Mouse (Mus musculus) heart, embryonic 15.5 days (tissue): Measurements from ENCODE around the gene Cnksr1. TPM values are rescaled to one million over a fixed set of nuclear protein-coding genes. Genes with fewer than 3 reads are reported as not detected.

Experiments
- ATAC-seq: fragments of 200-750 bp; cut with Nextera tagmentation; replicated peaks from 2 replicates; pipeline ENCODE4 v1.8.0; 2017; ENCODE audit warnings: low read depth, moderate TSS enrichment; ENCODE audit not compliant: insufficient number of reproducible peaks, insufficient read depth, low FRiP score
- H3K27ac ChIP-seq: fragments of 300-500 bp; sonication (generic); 2 replicates; pipeline ENCODE4 v1.5.1; 2015; ENCODE audit warnings: mild to moderate bottlenecking, inconsistent platforms
- H3K27me3 ChIP-seq: fragments of 300-500 bp; sonication (generic); 2 replicates; pipeline ENCODE4 v1.6.1; 2015; ENCODE audit warnings: inconsistent platforms
- H3K36me3 ChIP-seq: fragments of 300-500 bp; sonication (generic); 2 replicates; pipeline ENCODE4 v1.6.1; 2015; ENCODE audit warnings: mild to moderate bottlenecking, inconsistent platforms
- H3K4me1 ChIP-seq: fragments of 300-500 bp; sonication (generic); replicated peaks from 2 replicates; pipeline ENCODE4 v1.6.1; 2015; ENCODE audit warnings: inconsistent platforms
- H3K4me2 ChIP-seq: fragments of 300-500 bp; sonication (generic); 2 replicates; pipeline ENCODE4 v1.6.1; 2015; ENCODE audit warnings: inconsistent platforms, mild to moderate bottlenecking, moderate library complexity
- H3K4me3 ChIP-seq: fragments of 300-500 bp; sonication (generic); 2 replicates; pipeline ENCODE4 v1.5.1; 2015; ENCODE audit warnings: mild to moderate bottlenecking, inconsistent platforms
- H3K9ac ChIP-seq: fragments of 300-500 bp; sonication (generic); 2 replicates; pipeline ENCODE4 v1.6.1; 2015; ENCODE audit warnings: mild to moderate bottlenecking, inconsistent platforms
- H3K9me3 ChIP-seq: fragments of 300-500 bp; sonication (generic); replicated peaks from 2 replicates; pipeline ENCODE4 v1.6.1; 2016; ENCODE audit warnings: inconsistent platforms
- WGBS: fragments of 180-500 bp; shearing (Covaris S2); methylation state at CpG from one replicate; pipeline ENCODE4 v1.1.7; 2015; ENCODE audit warnings: mixed read lengths; 5-methylcytosine and 5-hydroxymethylcytosine counted together
- polyA plus RNA-seq: library from polyadenylated mRNA; unstranded; fragments of >200 nt; fragmentation: Nextera tagmentation; extraction: Ambion mirVana; gene quantifications from 2 replicates; pipeline ENCODE4 v1.2.1, GENCODE M21; 2015

Cnksr1 gene
- polyA plus RNA-seq, 1 experiment from 2014 or later = 1.2 TPM

GRCm38 (mm10) chr4:134251241-134252130 lies 13.3 kb upstream of the Cnksr1 start:
- no peaks in the 10 kb centered on the region for H3K36me3 ChIP-seq
- no peak for ATAC-seq
- H3K27me3 ChIP-seq = peaks cover 65% of the 10 kb centered on the region
- peak overlapping the region; percentile 94 for H3K4me2 ChIP-seq
- peak overlapping the region; percentile 59; the same call in 1 of the 2 replicates for H3K27ac ChIP-seq
- under 1% methylated on average over 91 of the region's 91 CpGs for WGBS
- H3K9ac ChIP-seq = peak overlapping the region; percentile 62
- peaks cover 60% of the 10 kb centered on the region for H3K4me1 ChIP-seq
- no peaks in the 10 kb centered on the region for H3K9me3 ChIP-seq
- H3K4me3 ChIP-seq = peak overlapping the region; percentile 55

GRCm38 (mm10) chr4:134250930-134251240 lies 12.7 kb upstream of the Cnksr1 start:
- Histone ChIP-seq H3K4me2 (peak overlapping the region; percentile 94), H3K27me3 (peaks cover 67% of the 10 kb centered on the region), H3K36me3 (no peaks in the 10 kb centered on the region), H3K27ac (no peak overlapping the region), H3K4me3 (peak overlapping the region; percentile 55), H3K9ac (peak overlapping the region; percentile 62; the same call in 1 of the 2 replicates), H3K9me3 (no peaks in the 10 kb centered on the region), H3K4me1 (peaks cover 57% of the 10 kb centered on the region)
- no peak for ATAC-seq
- 21% methylated on average over 10 of the region's 10 CpGs for WGBS

- H3K4me3 ChIP-seq = peak overlapping the region; percentile 55
- peaks cover 65% of the 10 kb centered on the region for H3K27me3 ChIP-seq
- peaks cover 60% of the 10 kb centered on the region for H3K4me1 ChIP-seq
- ATAC-seq = no peak
- H3K27ac ChIP-seq = no peak overlapping the region
- peak overlapping the region; percentile 94 for H3K4me2 ChIP-seq
- H3K9ac ChIP-seq = no peak overlapping the region
- H3K9me3 ChIP-seq = no peaks in the 10 kb centered on the region
- H3K36me3 ChIP-seq = no peaks in the 10 kb centered on the region
- WGBS = 17% methylated on average over 27 of the region's 27 CpGs
Observed at GRCm38 (mm10) chr4:134250116-134250929, 12.1 kb upstream of the Cnksr1 start.

GRCm38 (mm10) chr4:134249651-134250050 lies 11.5 kb upstream of the Cnksr1 start:
- H3K27me3 ChIP-seq = peaks cover 61% of the 10 kb centered on the region
- H3K36me3 ChIP-seq = no peaks in the 10 kb centered on the region
- ATAC-seq = no peak
- H3K27ac ChIP-seq = no peak overlapping the region
- H3K4me3 ChIP-seq = peak overlapping the region; percentile 55
- H3K4me2 ChIP-seq = peak overlapping the region; percentile 94
- H3K9me3 ChIP-seq = no peaks in the 10 kb centered on the region
- H3K9ac ChIP-seq = peak overlapping the region; percentile 46
- peaks cover 61% of the 10 kb centered on the region for H3K4me1 ChIP-seq
- WGBS = 2% methylated on average over 30 of the region's 30 CpGs

GRCm38 (mm10) chr4:134246719-134247258 lies 8.6 kb upstream of the Cnksr1 start, which contains the start of gene Gm30191:
TSS of gene Gm30191 (plus strand) at chr4:134246935.
- no peak within 1 kb of the TSS for H3K27ac ChIP-seq
- H3K9me3 ChIP-seq = no peaks in the 10 kb centered on the region
- WGBS = 75% methylated on average over 7 of the region's 7 CpGs
- H3K36me3 ChIP-seq = no peaks in the 10 kb centered on the region
- peaks cover 43% of the 10 kb centered on the region for H3K4me1 ChIP-seq
- no peak for ATAC-seq
- peak within 1 kb of the TSS; percentile 69 for H3K9ac ChIP-seq
- peak within 1 kb of the TSS; percentile 93 for H3K4me2 ChIP-seq
- peaks cover 45% of the 10 kb centered on the region for H3K27me3 ChIP-seq
- peak within 1 kb of the TSS; percentile 66 for H3K4me3 ChIP-seq

- no peaks in the 10 kb centered on the region for H3K9me3 ChIP-seq
- WGBS = 42% methylated on average over 4 of the region's 4 CpGs
- no peak overlapping the region for H3K27ac ChIP-seq
- peaks cover 38% of the 10 kb centered on the region for H3K4me1 ChIP-seq
- H3K27me3 ChIP-seq = peaks cover 40% of the 10 kb centered on the region
- H3K36me3 ChIP-seq = no peaks in the 10 kb centered on the region
- no peak overlapping the region for H3K9ac ChIP-seq
- no peak for ATAC-seq
- no peak overlapping the region for H3K4me2 ChIP-seq
- no peak overlapping the region for H3K4me3 ChIP-seq
Observed at GRCm38 (mm10) chr4:134246256-134246655, 8.1 kb upstream of the Cnksr1 start.

- peak; percentile 78 for ATAC-seq
- under 1% methylated on average over 60 of the region's 60 CpGs for WGBS
- no peak within 1 kb of the TSS for H3K27ac ChIP-seq
Observed at GRCm38 (mm10) chr4:134245148-134245843, 7.1 kb upstream of the Cnksr1 start, which contains the start of gene Zfp593. TSS of gene Zfp593 (minus strand) at chr4:134245592.

GRCm38 (mm10) chr4:134243516-134244250 lies 5.5 kb upstream of the Cnksr1 start, which contains the start of gene E130218I03Rik:
TSS of gene E130218I03Rik (plus strand) at chr4:134243662.
- H3K9ac ChIP-seq = peak within 1 kb of the TSS; percentile 69; the same call in 1 of the 2 replicates
- no peak for ATAC-seq
- no peak within 1 kb of the TSS for H3K27ac ChIP-seq
- H3K9me3 ChIP-seq = no peaks in the 10 kb centered on the region
- H3K4me1 ChIP-seq = peaks cover 20% of the 10 kb centered on the region
- 93% methylated on average over 17 of the region's 17 CpGs for WGBS
- H3K27me3 ChIP-seq = peaks cover 22% of the 10 kb centered on the region
- H3K4me2 ChIP-seq = peak within 1 kb of the TSS; percentile 93
- peak within 1 kb of the TSS; percentile 66 for H3K4me3 ChIP-seq
- no peaks in the 10 kb centered on the region for H3K36me3 ChIP-seq

More at GRCm38 (mm10) chr4:134245148-134245843, 7.1 kb upstream of the Cnksr1 start, which contains the start of gene Zfp593:
- no peaks in the 10 kb centered on the region for H3K9me3 ChIP-seq
- H3K9ac ChIP-seq = peak within 1 kb of the TSS; percentile 69
- peak within 1 kb of the TSS; percentile 66 for H3K4me3 ChIP-seq
- peaks cover 28% of the 10 kb centered on the region for H3K4me1 ChIP-seq
- peaks cover 30% of the 10 kb centered on the region for H3K27me3 ChIP-seq
- no peaks in the 10 kb centered on the region for H3K36me3 ChIP-seq
- peak within 1 kb of the TSS; percentile 93 for H3K4me2 ChIP-seq

- no peak overlapping the region for H3K9ac ChIP-seq
- ATAC-seq = no peak
Observed at GRCm38 (mm10) chr4:134238686-134239085, 487 bp upstream of the Cnksr1 start.

More at GRCm38 (mm10) chr4:134238686-134239085, 487 bp upstream of the Cnksr1 start:
- Histone ChIP-seq H3K9me3 (no peaks in the 10 kb centered on the region), H3K27ac (no peak overlapping the region), H3K36me3 (no peaks in the 10 kb centered on the region), H3K4me2 (peak overlapping the region; percentile 74), H3K27me3 (peaks cover 11% of the 10 kb centered on the region), H3K4me1 (peaks cover 13% of the 10 kb centered on the region), H3K4me3 (peak overlapping the region; percentile 44)
- WGBS = 11% methylated on average over 10 of the region's 10 CpGs
